Mouse (Mus musculus) intestine, embryonic 14.5 days (tissue): ENCODE measurements around the gene Lyst. TPM values are rescaled to one million over a fixed set of nuclear protein-coding genes. Genes with fewer than 3 reads are reported as not detected.
A peak's percentile ranks its signal among the peaks of the same experiment; 100 is the strongest.

Source experiments
- ATAC-seq: fragments of 200-750 bp; cut with Nextera tagmentation; replicated peaks from 2 replicates; pipeline ENCODE4 v1.8.0; 2017; ENCODE audit warnings: low read depth, moderate number of reproducible peaks, moderate TSS enrichment, moderate library complexity; ENCODE audit not compliant: low FRiP score, low TSS enrichment
- DNase-seq: peaks from one replicate; pipeline ENCODE4 v3.0.0-alpha.2; 2018; ENCODE audit warnings: low spot score
- H3K27ac ChIP-seq: fragments of 300-500 bp; sonication (generic); 2 replicates; pipeline ENCODE4 v1.5.1; 2014; ENCODE audit warnings: low read depth, mild to moderate bottlenecking, control low read depth
- H3K27me3 ChIP-seq: fragments of 300-500 bp; sonication (generic); replicated peaks from 2 replicates; pipeline ENCODE4 v1.6.1; 2014; ENCODE audit warnings: low read length, control low read depth; ENCODE audit not compliant: control insufficient read depth, insufficient read depth
- H3K36me3 ChIP-seq: fragments of 300-500 bp; sonication (generic); 2 replicates; pipeline ENCODE4 v1.6.1; 2014; ENCODE audit warnings: low read length, control low read depth; ENCODE audit not compliant: control insufficient read depth, insufficient read depth
- H3K4me1 ChIP-seq: fragments of 300-500 bp; sonication (generic); replicated peaks from 2 replicates; pipeline ENCODE4 v1.6.1; 2014; ENCODE audit warnings: low read length, control low read depth, mixed read lengths; ENCODE audit not compliant: control insufficient read depth, insufficient read depth
- H3K4me2 ChIP-seq: fragments of 300-500 bp; sonication (generic); 2 replicates; pipeline ENCODE4 v1.6.1; 2014; ENCODE audit warnings: low read length
- H3K4me3 ChIP-seq: fragments of 300-500 bp; sonication (generic); 2 replicates; pipeline ENCODE4 v1.5.1; 2014; ENCODE audit warnings: low read depth, low read length, control low read depth, mixed read lengths
- H3K9ac ChIP-seq: fragments of 300-500 bp; sonication (generic); 2 replicates; pipeline ENCODE4 v1.6.1; 2014; ENCODE audit warnings: mild to moderate bottlenecking, low read length
- H3K9me3 ChIP-seq: fragments of 300-500 bp; sonication (generic); 2 replicates; pipeline ENCODE4 v1.6.1; 2016; ENCODE audit warnings: low read length, control low read depth; ENCODE audit not compliant: control insufficient read depth
- WGBS: fragments of 180-500 bp; shearing (Covaris S2); extraction: QIAGEN DNeasy Blood & Tissue Kit; methylation state at CpG from one replicate; pipeline ENCODE4 v1.1.7; 2014; 5-methylcytosine and 5-hydroxymethylcytosine counted together
- polyA plus RNA-seq: library from polyadenylated mRNA; unstranded; fragments of >200 nt; fragmentation: Nextera tagmentation; extraction: Ambion mirVana; gene quantifications from 2 replicates; pipeline ENCODE4 v1.2.1, GENCODE M21; 2014

Lyst gene
- polyA plus RNA-seq, 1 experiment from 2014 or later, result 6.5 TPM

GRCm38 (mm10) chr13:13583473-13583872, 6.7 kb upstream of the Lyst start:
- Histone ChIP-seq H3K9me3 (no peaks in the 10 kb centered on the region), H3K27me3 (no peaks in the 10 kb centered on the region), H3K27ac (no peak overlapping the region), H3K4me1 (no peaks in the 10 kb centered on the region), H3K4me3 (no peak overlapping the region), H3K4me2 (no peak overlapping the region), H3K9ac (no peak overlapping the region), H3K36me3 (no peaks in the 10 kb centered on the region)
- ATAC-seq (no peak), DNase-seq (no peak)
- 59% methylated on average over 2 of the region's 2 CpGs for WGBS

- Histone ChIP-seq H3K36me3 (no peaks in the 10 kb centered on the region), H3K27me3 (no peaks in the 10 kb centered on the region), H3K9me3 (no peaks in the 10 kb centered on the region), H3K9ac (no peak overlapping the region), H3K4me3 (no peak overlapping the region), H3K4me2 (no peak overlapping the region), H3K27ac (no peak overlapping the region), H3K4me1 (no peaks in the 10 kb centered on the region)
- 74% methylated on average over 1 of the region's 1 CpGs for WGBS
- no peak for DNase-seq
- ATAC-seq, result no peak
These were observed 2.5 kb upstream of the Lyst start for GRCm38 (mm10) chr13:13587653-13588184.

GRCm38 (mm10) chr13:13588518-13588917, 1.7 kb upstream of the Lyst start:
- no peaks in the 10 kb centered on the region for H3K9me3 ChIP-seq
- no peaks in the 10 kb centered on the region for H3K4me1 ChIP-seq
- H3K4me3 ChIP-seq, result no peak overlapping the region
- DNase-seq (no peak), ATAC-seq (no peak)
- H3K4me2 ChIP-seq, result no peak overlapping the region
- H3K36me3 ChIP-seq, result no peaks in the 10 kb centered on the region
- 95% methylated on average over 1 of the region's 1 CpGs for WGBS
- no peaks in the 10 kb centered on the region for H3K27me3 ChIP-seq
- no peak overlapping the region for H3K9ac ChIP-seq
- H3K27ac ChIP-seq, result no peak overlapping the region

- H3K36me3 ChIP-seq, result no peaks in the 10 kb centered on the region
- ATAC-seq, result no peak
- no peak overlapping the region for H3K9ac ChIP-seq
- no peak overlapping the region for H3K4me3 ChIP-seq
- no peak for DNase-seq
- H3K4me1 ChIP-seq, result no peaks in the 10 kb centered on the region
- 89% methylated on average over 2 of the region's 2 CpGs for WGBS
- H3K27me3 ChIP-seq, result no peaks in the 10 kb centered on the region
- no peak overlapping the region for H3K4me2 ChIP-seq
- no peak overlapping the region for H3K27ac ChIP-seq
- H3K9me3 ChIP-seq, result no peaks in the 10 kb centered on the region
These were observed 1.2 kb upstream of the Lyst start for GRCm38 (mm10) chr13:13589032-13589431.

GRCm38 (mm10) chr13:13591892-13592291, 1.7 kb downstream of the Lyst start:
- no peaks in the 10 kb centered on the region for H3K9me3 ChIP-seq
- H3K4me1 ChIP-seq, result no peaks in the 10 kb centered on the region
- H3K9ac ChIP-seq, result no peak overlapping the region
- no peaks in the 10 kb centered on the region for H3K27me3 ChIP-seq
- no peak overlapping the region for H3K4me3 ChIP-seq
- H3K36me3 ChIP-seq, result no peaks in the 10 kb centered on the region
- no peak for DNase-seq
- 67% methylated on average over 4 of the region's 4 CpGs for WGBS
- H3K27ac ChIP-seq, result no peak overlapping the region
- peak overlapping the region; percentile 1; the same call in 1 of the 2 replicates for H3K4me2 ChIP-seq
- no peak for ATAC-seq

- ATAC-seq, result no peak
- no peaks in the 10 kb centered on the region for H3K36me3 ChIP-seq
- 94% methylated on average over 7 of the region's 7 CpGs for WGBS
- no peaks in the 10 kb centered on the region for H3K27me3 ChIP-seq
- no peak overlapping the region for H3K4me2 ChIP-seq
- no peaks in the 10 kb centered on the region for H3K4me1 ChIP-seq
- H3K9me3 ChIP-seq, result no peaks in the 10 kb centered on the region
- no peak overlapping the region for H3K4me3 ChIP-seq
- DNase-seq, result no peak
- H3K27ac ChIP-seq, result no peak overlapping the region
- H3K9ac ChIP-seq, result no peak overlapping the region
These were observed 6.3 kb downstream of the Lyst start for GRCm38 (mm10) chr13:13596424-13597044.

- H3K4me3 ChIP-seq, result no peak overlapping the region
- no peaks in the 10 kb centered on the region for H3K4me1 ChIP-seq
- H3K9me3 ChIP-seq, result no peaks in the 10 kb centered on the region
- H3K9ac ChIP-seq, result no peak overlapping the region
- no peak for ATAC-seq
- no peak overlapping the region for H3K27ac ChIP-seq
- H3K36me3 ChIP-seq, result no peaks in the 10 kb centered on the region
- WGBS, result 85% methylated on average over 2 of the region's 2 CpGs
- H3K27me3 ChIP-seq, result no peaks in the 10 kb centered on the region
- H3K4me2 ChIP-seq, result no peak overlapping the region
- no peak for DNase-seq
These were observed 7.7 kb downstream of the Lyst start for GRCm38 (mm10) chr13:13597896-13598295.

- H3K4me3 ChIP-seq, result no peak overlapping the region
- DNase-seq (no peak), ATAC-seq (no peak)
- H3K27ac ChIP-seq, result no peak overlapping the region
- no peak overlapping the region for H3K4me2 ChIP-seq
- H3K4me1 ChIP-seq, result no peaks in the 10 kb centered on the region
- 86% methylated on average over 2 of the region's 2 CpGs for WGBS
- H3K27me3 ChIP-seq, result no peaks in the 10 kb centered on the region
- no peaks in the 10 kb centered on the region for H3K9me3 ChIP-seq
- no peaks in the 10 kb centered on the region for H3K36me3 ChIP-seq
- H3K9ac ChIP-seq, result no peak overlapping the region
These were observed 11.2 kb downstream of the Lyst start for GRCm38 (mm10) chr13:13601407-13601806.

- no peak for DNase-seq
- no peak overlapping the region for H3K4me2 ChIP-seq
- H3K9me3 ChIP-seq, result no peaks in the 10 kb centered on the region
- H3K4me1 ChIP-seq, result no peaks in the 10 kb centered on the region; the same call in 1 of the 2 replicates
- no peak for ATAC-seq
- no peak overlapping the region for H3K27ac ChIP-seq
- no peak overlapping the region for H3K9ac ChIP-seq
- no peak overlapping the region for H3K4me3 ChIP-seq
- H3K36me3 ChIP-seq, result no peaks in the 10 kb centered on the region
- no peaks in the 10 kb centered on the region for H3K27me3 ChIP-seq
These were observed 16.0 kb downstream of the Lyst start for GRCm38 (mm10) chr13:13606149-13606548.
